Mouse (Mus musculus) adrenal gland, adult 2 months (tissue): ENCODE measurements around the gene Inpp4a. TPM values are rescaled to one million over a fixed set of nuclear protein-coding genes. Genes with fewer than 3 reads are reported as not detected.
A peak's percentile ranks its signal among the peaks of the same experiment; 100 is the strongest.

Experiments used
- DNase-seq: peaks from one replicate; pipeline ENCODE4 v3.0.0; 2021
- polyA plus RNA-seq: library from polyadenylated mRNA; depleted of rRNA; stranded (reverse); fragments of >200 nt; gene quantifications from 2 replicates; pipeline ENCODE4 v1.2.3, GENCODE M21; 2012
- total RNA-seq, 2 experiments: library from RNA; stranded (reverse); gene quantifications; 2 replicates each; pipeline ENCODE4 v1.2.3; 2021

Inpp4a gene
- total and polyA plus RNA-seq, 3 experiments: 14.0 to 23.6 (median 19.1) TPM

DNA sequence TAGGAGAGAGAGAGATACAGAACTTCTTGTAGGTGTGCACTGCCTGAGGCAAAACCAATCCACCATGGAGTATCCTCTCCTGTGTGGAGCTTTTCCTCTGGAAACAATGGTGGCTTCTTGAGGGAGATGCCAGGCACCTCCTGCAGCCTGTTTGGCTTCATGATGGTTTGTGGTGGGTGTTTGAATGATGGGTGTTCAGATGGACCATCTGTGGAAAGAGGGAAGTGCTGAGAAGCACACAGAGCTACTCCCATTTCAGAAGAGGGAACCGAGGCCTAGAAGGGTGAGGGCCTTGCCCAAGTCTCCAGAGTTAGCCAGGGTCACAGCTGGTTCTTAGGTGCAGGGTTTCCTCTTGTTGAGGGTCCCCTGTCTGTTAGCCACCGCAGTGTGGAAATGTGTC lies 23.0 kb downstream of the Inpp4a start:
- DNase-seq: no peak

DNA sequence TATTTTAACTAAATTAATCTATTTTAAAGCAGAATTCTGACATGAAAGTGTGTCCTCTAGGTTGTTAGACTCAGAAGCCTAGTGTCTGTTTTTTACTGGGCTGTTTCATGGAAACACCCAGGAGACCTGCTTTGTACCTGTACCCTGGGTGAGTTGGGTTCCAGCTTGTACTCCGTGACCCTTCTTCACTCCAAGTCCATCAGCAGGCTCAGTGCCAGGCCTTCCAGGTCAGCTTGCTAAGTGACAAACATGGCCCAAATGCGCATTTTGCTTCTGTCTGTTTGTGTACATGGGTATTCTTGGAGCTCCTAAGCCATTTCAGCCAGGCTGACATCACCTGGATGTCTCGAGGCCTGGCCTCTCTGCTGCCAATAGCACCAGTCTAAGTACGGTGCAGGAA lies 23.5 kb downstream of the Inpp4a start:
- no peak for DNase-seq

DNA sequence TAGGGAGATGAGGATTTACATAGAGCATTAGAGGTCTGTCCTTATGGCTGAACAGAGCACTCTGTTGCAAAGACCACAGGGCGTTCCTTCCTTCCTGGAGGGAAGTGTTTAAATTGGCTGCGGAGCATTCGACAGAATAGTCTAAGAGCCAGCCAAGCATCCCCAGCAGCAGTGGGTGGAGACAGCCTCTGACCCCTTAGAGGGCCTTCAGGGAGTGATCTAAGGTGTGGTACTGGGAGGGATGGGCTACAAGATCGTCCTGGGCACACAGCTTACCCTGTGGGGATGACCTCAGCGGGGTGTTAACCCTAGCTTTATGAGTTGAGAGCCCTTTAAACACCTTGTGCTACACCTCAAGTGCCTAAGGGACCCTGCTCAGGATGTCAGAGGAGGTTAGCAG lies 24.9 kb downstream of the Inpp4a start:
- DNase-seq: no peak

DNA sequence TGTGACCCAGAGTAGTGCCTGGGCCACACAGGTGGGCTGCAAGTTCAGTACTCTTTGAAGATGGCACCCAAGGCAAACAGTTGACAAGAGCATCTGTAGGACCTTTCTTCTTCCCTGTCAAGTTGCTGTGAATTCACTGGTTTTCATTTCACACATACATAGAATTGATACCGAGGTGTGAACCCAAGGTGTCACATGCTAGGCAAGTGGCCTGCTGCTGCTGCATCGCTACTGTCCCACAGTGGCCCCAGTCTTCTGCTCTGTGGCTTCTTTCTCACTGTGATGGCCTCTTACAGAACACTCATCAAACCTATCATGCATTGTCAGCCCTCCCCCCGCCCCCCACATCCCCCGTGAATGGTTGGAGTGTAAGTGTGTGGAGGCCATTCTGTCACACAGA lies 27.6 kb downstream of the Inpp4a start:
- no peak for DNase-seq

DNA sequence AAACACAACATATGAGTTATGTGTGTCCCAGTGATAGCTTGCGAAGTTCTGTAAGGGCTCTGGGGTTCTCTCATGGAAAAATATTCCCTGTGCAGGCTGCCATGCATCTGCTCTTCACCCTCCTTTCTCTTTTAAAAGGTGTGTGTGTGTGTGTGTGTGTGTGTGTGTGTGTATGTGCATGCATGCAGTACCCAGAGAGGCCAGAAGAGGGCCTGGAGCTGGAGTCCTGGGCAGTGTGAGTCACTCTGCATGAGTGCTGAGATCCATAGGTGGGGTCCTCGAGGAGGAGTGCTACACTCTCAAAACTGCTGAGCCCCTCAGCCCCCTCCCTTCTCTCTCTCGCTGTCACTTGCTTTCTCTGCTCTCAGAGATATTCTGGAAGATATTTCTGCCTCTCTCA lies 29.5 kb downstream of the Inpp4a start:
- no peak for DNase-seq

DNA sequence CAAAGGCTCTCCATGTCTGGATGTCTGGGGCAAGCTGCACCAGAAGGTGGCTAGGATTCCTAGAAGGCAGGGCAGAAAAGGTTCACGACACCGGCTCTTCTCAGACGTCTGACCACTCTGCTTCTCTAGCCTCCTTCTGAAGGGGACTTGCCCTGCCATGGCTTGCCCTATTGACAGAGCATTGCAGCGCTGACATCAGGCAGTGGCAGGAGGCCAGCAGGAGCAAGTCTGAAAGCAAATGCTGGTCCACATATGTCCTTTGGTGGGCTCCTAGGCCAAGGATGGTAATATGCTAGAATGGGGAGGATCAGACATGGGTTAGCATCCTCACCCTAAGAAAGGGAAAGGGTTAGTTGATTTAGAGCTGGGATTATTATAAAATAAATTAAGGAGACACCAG lies 30.2 kb downstream of the Inpp4a start:
- no peak for DNase-seq

DNA sequence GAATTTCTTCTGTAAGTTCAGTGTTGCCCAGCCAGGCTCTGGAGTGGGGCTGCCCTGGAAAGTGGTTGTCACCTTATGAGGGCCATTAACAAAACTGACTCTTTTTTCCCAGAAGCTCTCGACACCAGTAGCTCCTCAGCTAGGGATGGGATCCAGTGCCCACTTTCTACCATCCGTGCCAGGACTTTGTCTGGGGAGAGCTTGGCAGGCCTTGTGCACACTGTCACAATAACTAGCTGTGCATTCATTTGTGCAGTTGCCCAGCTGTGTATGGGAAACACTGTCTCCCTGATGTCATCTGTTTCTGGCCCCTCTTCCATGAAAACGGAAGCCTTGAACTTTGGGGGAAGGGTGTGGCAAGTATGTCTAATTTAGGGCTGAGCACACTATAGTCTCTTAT lies 33.1 kb downstream of the Inpp4a start:
- no peak for DNase-seq

DNA sequence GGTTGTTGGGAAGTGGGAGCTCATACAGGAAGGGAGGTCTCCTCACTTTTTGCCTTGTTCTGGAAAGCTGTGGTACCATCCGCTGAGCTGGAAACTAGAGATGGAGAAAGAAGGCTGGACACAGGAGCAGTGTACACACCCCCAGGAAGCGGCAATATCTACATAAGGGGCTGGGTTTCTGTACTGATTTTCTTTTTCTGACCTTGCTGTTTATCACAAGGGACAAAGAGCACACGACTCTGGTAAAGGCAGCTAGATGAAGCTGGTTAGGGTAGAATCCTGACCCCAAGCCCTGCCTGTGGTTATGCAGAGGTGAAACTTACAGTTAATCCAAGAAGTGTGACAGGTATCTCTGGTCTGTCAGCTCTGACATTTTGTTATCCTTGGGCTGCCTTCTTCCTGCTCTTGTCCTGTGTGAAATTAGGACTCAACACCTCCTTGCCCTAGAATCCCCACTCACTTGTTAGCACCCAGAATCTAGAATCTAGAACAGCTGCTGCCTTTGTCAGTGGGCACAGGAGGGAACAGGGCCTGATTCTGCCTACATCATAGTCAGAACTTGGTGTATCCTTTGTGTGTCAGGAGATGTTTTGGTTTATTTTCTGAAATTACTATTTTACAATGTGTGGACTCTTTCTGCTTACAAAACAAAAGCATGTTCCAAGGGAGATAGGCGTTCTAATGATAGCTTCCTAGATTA lies 34.2 kb downstream of the Inpp4a start:
- DNase-seq: no peak

DNA sequence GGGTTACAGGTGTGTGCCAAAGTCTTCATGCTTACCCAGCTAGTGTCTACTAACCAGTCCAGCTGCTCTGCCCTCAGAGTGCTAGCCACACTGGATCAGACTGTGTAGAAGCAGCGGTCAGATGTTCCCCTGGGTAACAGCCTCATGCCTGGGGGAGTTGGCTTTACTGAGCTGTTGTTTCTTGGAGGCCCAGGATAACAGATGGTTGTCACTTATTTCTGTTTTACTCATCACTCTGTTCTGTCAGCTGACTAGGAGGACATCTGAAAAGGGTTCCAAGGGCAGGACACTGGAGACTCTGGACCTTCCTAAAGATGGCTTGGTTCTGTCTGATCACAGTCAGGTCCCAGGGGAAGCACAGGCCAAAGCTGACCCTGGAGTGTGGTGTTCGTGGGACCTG lies 36.4 kb downstream of the Inpp4a start:
- no peak for DNase-seq

DNA sequence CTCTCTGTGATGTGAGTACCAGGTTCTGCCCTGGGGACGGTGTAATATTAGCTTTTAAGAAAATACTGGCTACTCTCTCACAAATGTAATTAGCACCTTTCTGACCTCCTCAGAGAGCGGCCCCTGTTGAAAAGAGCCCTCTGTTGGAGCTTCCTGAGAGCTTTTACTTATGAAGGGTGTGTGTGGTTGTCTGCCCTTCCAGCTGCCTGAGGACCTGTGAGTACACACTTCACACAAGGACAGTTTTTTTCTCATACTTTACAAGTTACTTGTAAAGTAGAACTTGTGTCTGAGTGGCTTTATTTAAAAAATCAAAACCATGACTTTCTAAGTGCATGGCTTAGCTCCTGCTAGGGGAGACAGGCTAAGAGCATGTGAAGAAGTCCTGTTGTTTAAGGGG lies 37.1 kb downstream of the Inpp4a start:
- no peak for DNase-seq

DNA sequence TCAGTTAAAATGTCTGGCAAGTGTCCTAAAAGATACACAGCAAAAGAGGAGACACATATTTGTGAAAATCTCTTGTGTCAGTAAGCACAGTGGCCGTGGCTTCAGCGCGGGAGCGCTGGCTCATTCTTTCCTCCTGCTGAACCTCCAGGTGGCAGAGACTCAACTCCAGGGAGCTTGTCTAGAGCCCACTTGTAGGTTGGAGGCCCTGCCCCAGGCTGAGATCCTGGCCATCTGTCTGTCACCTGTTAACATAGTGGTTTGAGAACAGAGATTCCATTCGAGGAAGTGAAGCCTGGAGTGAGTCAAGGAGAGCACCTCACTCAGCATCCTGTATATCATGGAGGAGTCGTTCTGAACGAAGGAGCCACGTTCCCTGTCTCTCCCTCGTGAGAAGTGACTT lies 37.6 kb downstream of the Inpp4a start:
- DNase-seq: no peak

DNA sequence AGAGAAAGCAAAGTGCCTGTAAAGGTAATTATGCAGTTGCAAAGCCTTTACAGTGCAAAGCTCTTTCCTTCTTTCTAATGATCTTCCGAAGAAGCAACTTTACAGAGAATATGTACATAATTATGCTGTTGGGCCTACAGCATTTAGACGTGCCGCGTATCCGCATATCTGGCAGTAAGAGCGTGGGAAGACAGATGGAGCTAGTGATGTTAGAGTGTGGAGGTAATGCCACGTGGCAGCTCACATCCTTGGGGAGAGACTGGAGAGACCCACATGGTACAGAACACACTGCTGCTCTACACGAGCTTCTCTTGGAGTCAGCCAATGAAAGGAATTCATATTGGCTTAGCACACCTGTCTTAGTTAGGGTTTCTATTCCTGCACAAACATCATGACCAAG lies 39.5 kb downstream of the Inpp4a start:
- no peak for DNase-seq

DNA sequence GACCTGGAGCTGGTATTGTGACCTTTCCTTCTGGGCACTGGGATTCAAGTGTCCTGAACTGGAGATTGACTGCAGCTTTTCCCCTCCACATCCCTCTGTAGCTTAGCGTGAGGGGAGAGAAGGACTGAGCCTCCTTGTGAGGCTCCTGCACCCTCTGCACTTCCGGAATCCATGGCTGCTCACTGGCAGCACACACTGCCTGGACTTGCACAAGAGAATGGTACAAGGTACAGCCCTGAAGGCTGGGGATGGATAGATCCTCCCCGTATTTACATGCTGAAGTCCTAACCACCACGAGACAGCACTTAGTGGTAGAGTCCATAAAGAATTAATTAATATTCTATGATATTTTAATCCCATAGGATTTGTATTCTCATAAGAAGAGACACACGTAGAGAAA lies 41.7 kb downstream of the Inpp4a start:
- no peak for DNase-seq

DNA sequence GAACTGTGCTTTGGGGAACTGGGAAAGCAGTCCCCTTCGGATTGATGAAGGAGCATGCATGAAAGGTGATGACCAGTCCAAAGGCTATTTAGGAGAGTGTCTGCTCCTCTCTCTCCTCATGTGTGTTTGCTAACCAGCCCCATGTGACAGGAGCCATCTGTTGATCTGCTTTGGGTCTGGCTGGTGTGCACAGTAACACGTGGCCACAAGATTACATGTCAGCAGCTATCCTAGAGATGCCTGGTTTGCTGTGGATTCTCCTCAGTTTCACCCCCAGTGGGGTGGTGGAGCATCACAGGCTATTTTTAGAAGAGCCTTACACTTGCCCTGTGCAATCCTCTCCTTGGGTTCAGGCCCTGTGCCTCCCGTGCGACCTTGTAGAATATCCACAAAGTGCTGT lies 42.2 kb downstream of the Inpp4a start:
- DNase-seq: peak; percentile 17

DNA sequence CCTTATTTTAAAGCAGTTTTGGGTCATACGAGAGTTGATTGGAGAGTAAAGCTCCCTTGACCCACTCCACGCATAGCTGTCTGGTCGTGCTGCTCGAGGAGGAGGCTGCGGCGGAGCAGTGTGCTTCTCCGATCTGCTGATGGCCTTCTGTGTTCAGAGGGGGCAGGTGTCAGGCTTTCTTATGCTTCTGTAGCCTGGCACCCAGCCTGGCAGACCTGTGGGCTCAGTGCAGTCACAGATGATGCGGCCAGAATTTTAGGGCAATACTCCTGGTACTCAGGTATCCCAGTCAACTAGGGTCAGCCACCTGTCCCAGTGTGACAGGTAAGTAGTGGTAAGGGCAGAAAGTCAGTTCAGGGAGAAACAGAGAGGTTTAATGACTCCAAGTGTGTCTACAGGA lies 42.9 kb downstream of the Inpp4a start:
- no peak for DNase-seq

DNA sequence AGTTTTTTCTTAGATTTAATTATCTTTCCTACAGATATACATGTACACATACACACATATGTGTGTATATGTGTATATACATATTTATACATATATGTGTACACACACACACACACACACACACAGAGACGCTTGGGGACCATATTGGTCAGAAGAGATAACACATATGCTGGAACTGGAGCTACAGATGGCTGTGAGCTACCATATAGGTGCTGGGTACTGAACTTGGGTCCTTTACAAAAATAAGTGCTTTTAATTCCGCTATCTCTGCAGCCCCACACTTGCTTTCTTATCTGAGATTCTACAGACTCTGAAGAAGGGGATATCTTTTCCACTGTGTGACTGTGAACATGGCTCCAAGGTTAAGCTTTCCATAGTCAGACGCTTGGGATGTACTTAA lies 43.6 kb downstream of the Inpp4a start:
- DNase-seq: no peak

DNA sequence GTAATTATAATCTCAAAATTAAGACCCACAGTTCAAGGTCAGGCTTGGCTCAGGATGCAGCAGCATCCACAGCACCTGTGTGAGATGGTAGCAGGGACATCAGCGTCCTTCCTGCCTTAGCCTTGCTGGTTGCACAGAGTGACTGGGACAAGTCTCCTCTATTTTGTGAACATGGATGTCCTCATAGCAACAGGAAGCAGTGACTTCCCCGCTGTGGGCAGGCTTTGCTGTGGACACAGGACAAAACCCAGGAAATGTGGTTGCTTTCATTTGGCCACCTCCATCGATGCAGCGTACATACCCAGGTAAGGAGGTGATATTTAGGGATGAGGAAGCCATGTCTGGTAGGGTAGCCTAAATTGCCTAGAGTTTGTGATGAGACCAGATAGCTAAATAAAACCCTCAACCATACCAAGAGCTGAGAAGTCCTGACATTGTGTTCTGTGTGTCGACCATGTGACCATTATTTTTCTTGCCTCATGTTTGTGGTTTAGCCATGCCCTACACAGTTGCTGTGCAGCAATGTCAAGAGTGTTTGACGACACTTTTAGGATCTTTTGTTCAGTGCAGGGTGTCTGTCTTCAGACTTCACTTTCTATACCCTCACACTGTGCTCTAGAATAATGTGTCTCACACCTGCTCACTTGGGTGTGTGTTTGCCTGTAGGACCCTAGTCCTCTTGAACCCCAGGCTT lies 44.7 kb downstream of the Inpp4a start:
- no peak for DNase-seq

DNA sequence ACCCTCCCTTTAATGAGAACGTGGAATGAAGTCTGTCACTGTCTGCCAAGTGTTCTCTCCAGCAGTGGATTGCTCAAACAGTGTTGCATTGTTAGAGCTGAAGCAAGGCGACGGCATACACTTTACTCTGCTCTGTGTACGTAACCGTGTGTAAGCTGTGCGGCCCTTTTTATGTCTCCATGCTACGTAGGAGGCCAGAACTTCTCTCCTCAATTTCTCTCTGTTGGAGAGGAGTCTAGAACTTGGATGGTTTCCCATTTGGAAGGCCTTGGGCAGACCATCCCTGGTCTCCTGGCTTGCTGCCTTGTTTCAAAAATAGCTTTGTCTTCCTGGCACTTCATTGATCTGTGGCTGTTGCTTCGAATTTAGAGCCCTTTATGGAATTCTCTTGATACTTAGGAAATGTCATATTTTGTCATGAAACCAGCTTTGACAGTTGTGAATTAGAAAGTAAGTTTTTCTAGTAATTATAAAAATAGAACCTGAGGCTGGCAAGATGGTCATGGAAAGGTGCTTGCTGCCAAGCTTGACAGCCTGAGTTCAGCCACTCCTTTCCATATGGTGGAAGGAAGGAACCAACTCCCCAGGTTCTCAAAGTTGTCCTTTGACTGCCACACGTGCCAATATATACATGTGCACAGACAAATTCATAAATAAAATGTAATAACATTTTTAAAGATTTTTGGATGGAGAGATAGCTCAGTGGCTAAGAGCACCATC lies 47.9 kb downstream of the Inpp4a start:
- peak; percentile 65 for DNase-seq

DNA sequence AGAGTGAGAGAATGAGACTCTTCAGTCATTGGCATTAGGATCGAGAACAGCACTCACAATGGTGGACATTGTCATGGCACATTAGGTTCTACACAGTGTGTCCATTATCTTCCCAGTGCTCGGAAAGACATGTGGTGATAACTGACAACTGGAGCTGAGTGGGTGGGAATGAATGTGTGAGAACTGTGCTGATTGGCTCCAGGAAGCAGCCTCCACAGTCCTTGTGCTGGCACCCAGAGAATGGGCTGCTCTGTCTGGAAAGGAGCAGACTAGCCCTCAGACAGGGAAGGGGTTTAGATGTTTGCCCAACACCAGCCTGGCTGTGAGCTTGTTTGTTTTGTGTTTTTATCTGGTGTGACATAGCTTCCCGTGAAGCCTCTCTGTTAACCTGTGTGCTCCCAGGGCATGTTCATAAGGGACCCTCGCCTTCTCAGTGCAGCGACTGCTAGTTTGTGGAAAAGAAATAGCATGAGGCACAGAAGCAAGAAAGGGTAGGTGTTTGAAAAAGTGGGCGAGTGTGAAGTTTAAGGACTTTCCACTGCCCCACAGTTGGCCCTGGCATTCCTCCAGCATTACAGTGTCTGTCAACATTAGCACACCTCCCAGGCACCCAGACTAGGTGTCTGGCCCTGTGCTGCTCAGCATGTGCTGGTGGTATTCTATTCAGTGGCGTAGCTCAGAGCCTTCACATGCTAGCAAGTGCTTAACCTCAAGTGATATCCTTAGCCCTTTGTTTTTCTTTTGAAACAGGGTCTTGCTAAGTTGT lies 51.4 kb downstream of the Inpp4a start:
- DNase-seq: no peak

DNA sequence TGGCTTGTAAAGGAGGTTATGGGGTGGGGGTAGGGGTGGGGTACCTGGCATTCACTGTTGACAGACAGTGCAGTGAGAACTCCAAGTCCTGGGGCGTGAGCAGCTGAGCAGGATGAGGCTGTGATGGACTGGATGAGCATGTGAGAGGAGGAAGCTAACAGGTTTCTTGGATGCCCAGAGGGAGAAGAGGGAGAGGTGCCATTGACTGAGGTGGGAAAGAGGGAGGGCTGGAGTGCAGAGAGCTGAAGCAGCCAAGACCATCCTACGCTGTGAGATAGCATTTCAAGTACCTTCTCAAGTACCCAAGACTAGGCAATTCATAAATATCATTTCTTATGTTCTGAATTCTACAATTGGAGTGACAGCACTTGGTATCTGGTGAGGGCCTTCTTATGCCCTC lies 52.3 kb downstream of the Inpp4a start:
- no peak for DNase-seq

DNA sequence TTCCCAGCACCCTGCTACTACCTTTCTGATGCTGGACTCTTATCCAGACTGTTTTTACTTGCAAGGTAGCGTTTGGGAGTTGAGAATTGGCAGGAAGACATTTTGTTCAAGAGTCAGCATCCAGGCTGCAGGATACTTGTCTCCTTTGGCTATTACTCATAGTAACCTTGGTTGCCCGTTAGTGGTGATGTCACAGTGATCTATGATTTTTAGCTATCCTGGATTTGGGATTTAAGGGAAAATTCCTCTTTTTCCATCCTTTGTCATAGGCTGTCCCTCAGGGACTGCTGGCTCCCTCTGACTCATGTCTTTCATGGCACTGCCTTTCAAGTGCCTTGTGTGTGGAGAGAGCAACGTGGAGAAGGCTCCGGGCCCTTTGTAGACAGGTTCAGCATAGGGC lies 53.8 kb downstream of the Inpp4a start:
- DNase-seq: peak; percentile 38

DNA sequence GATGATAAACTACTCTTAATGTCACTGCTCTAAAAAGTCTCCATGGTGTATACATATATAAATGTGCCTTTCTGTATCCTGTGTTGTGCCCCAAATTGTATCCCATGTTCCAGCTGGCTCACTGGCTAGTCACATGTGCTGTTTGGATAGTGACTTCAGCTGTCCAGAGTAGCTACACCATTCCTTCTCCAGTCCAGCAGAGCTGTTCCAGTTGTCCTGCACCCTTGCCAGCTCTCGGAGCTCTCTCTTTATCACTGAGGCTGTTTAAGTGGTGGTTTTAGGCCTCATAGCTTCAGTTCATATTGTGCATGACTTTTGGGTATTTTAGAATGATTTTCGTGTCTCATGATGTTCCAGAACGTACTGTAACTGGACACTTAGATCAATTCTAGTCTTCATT lies 55.8 kb downstream of the Inpp4a start:
- DNase-seq: no peak

DNA sequence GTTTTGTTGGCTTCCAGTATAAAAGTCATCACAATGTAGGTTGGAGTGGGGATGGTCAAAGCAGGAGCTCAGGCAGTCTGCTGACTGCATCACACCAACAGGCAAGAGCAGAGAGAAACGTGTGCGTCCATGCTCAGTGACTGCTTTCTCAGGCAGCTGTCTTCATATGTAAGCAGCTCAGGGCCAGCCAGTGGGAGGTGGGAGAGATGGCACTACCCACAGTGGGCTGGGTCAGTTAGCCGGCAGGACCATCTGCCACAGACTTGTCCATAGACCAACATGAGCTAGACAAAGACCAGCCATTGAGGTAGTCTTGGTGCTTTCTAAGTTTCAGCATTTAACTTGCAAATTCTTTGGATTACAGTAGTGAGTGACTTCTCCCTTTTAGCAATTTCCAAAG lies 56.6 kb downstream of the Inpp4a start:
- DNase-seq: no peak
